Mouse (Mus musculus) limb, embryonic 11.5 days (tissue): Measurements from ENCODE around the gene Duxbl1. TPM values are rescaled to one million over a fixed set of nuclear protein-coding genes. Genes with fewer than 3 reads are reported as not detected.
"Not testable (repeated sequence)": the region's sequence is repeated elsewhere in the genome, so short reads cannot be mapped to it uniquely, and the experiment has no call there.

Source experiments
- ATAC-seq: fragments of 200-750 bp; cut with Nextera tagmentation; 2 replicates; pipeline ENCODE4 v1.8.0; 2017; ENCODE audit warnings: low read depth; ENCODE audit not compliant: insufficient number of reproducible peaks, low FRiP score, low TSS enrichment
- DNase-seq: peaks from one replicate; pipeline ENCODE4 v3.0.0-alpha.2; 2015; ENCODE audit warnings: low spot score
- H3K27ac ChIP-seq: fragments of 300-500 bp; sonication (generic); replicated peaks from 2 replicates; pipeline ENCODE4 v1.5.1; 2014; ENCODE audit warnings: low read depth, mild to moderate bottlenecking, low read length
- H3K27me3 ChIP-seq: fragments of 300-500 bp; sonication (generic); 2 replicates; pipeline ENCODE4 v1.6.1; 2014; ENCODE audit warnings: mild to moderate bottlenecking, low read length, mixed read lengths; ENCODE audit not compliant: control insufficient read depth, insufficient read depth
- H3K36me3 ChIP-seq: fragments of 300-500 bp; sonication (generic); 2 replicates; pipeline ENCODE4 v1.6.1; 2014; ENCODE audit warnings: mild to moderate bottlenecking, low read length, moderate library complexity, mixed read lengths; ENCODE audit not compliant: control insufficient read depth, insufficient read depth
- H3K4me1 ChIP-seq: fragments of 300-500 bp; sonication (generic); 2 replicates; pipeline ENCODE4 v1.6.1; 2014; ENCODE audit warnings: low read length, mixed read lengths; ENCODE audit not compliant: control insufficient read depth, insufficient read depth
- H3K4me2 ChIP-seq: fragments of 300-500 bp; sonication (generic); 2 replicates; pipeline ENCODE4 v1.6.1; 2014; ENCODE audit warnings: low read depth, mild to moderate bottlenecking, moderate library complexity; ENCODE audit not compliant: severe bottlenecking
- H3K4me3 ChIP-seq: fragments of 300-500 bp; sonication (generic); 2 replicates; pipeline ENCODE4 v1.5.1; 2014; ENCODE audit warnings: low read depth, low read length
- H3K9ac ChIP-seq: fragments of 300-500 bp; sonication (generic); 2 replicates; pipeline ENCODE4 v1.6.1; 2014; ENCODE audit warnings: mild to moderate bottlenecking, low read length
- H3K9me3 ChIP-seq: fragments of 300-500 bp; sonication (generic); 2 replicates; pipeline ENCODE4 v1.6.1; 2016; ENCODE audit warnings: low read length; ENCODE audit not compliant: control insufficient read depth
- WGBS: fragments of 180-500 bp; shearing (Covaris S2); extraction: QIAGEN DNeasy Blood & Tissue Kit; methylation state at CpG from one replicate; pipeline ENCODE4 v1.1.7; 2014; 5-methylcytosine and 5-hydroxymethylcytosine counted together
- polyA plus RNA-seq: library from polyadenylated mRNA; unstranded; fragments of >200 nt; fragmentation: Nextera tagmentation; extraction: Ambion mirVana; gene quantifications from 2 replicates; pipeline ENCODE4 v1.2.1, GENCODE M21; 2014

The Duxbl1 gene
- polyA plus RNA-seq: 2.9 and 3.6 TPM in 2 replicates

- not testable (repeated sequence) for DNase-seq, H3K9me3 ChIP-seq, H3K9ac ChIP-seq, H3K4me1 ChIP-seq, H3K36me3 ChIP-seq, H3K27me3 ChIP-seq, H3K4me2 ChIP-seq, H3K4me3 ChIP-seq
- ATAC-seq: peak; percentile 89
- WGBS: no CpG with 5 or more reads among the region's 25 CpGs
- H3K27ac ChIP-seq: peak within 1 kb of the TSS; percentile 65; the same call in 1 of the 2 replicates
Observed at GRCm38 (mm10) chr14:25978371-25979241, at the start of gene Duxbl1. Gene Duxbl1 (plus strand): TSS chr14:25978577.

DNA sequence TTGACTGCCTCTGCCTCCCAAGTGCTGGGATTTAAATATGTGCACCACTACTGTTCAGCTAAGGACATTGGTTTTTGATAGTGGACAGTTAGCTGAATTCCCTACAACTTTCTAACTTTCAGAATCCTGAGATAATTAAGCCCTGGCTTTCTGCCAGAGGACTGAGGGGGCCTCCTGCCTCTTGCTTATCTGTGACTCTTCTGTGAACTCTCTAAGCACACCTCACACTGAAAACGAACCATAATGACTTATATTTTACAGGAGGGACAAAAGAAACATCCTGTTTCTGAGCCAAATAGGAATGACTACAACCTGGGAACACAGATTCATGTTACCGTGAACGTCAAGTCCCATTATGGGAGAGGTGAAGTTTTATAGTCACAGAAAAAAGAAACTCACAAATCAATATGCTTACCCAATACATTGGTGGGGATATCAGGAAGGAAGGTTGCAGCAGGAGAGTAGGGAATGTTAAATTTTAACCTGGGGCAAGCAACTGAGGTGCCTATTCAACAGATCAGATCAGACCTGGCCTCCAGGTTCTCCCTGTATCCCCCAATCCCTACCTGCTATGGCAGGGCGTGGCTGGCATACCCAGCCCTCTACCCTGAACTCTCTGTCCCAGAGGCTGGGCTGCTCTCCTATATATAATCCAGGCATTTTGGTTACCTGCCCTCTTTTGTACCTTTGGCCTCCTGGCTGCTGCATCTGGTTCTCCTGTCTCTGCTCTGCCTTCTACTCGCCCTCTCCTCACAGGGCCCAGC lies 41.3 kb upstream of the Duxbl1 start:
- H3K9ac ChIP-seq, H3K9me3 ChIP-seq, H3K27me3 ChIP-seq, H3K4me1 ChIP-seq, H3K27ac ChIP-seq, H3K4me2 ChIP-seq, DNase-seq, H3K4me3 ChIP-seq, H3K36me3 ChIP-seq, ATAC-seq: not testable (repeated sequence)
- WGBS: no CpG with 5 or more reads among the region's 5 CpGs

GRCm38 (mm10) chr14:25938004-25938403 lies 40.4 kb upstream of the Duxbl1 start, which contains the start of gene Cphx1:
Gene Cphx1 (plus strand): TSS chr14:25938304.
- not testable (repeated sequence) for H3K4me3 ChIP-seq, H3K27me3 ChIP-seq, ATAC-seq, H3K27ac ChIP-seq, H3K4me2 ChIP-seq, H3K4me1 ChIP-seq, H3K9me3 ChIP-seq, DNase-seq, H3K9ac ChIP-seq, H3K36me3 ChIP-seq
- WGBS: no CpG with 5 or more reads among the region's 8 CpGs

DNA sequence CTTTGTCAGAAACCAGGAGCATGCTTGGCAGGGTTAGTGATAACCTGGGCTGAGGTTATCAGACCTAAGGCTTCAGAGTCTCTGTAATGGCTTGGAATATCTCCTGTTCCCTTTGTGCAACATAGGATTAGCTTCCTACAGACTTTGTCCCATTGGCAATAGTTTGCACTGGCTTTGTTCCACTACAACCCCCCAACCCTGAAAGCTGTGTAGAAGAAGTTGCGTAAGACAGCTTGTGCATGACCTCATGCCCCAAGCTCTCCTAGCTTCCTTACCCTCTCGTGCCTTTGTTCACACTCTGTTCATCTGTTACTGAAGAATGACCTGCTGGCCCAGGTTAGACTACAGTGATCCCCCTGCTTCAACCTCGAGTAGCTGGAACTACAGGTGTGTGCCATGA lies 20.5 kb upstream of the Duxbl1 start:
- WGBS: no CpG with 5 or more reads among the region's 3 CpGs
- H3K36me3 ChIP-seq, H3K9ac ChIP-seq, H3K4me2 ChIP-seq, H3K9me3 ChIP-seq, H3K4me1 ChIP-seq, H3K27me3 ChIP-seq, H3K4me3 ChIP-seq, DNase-seq, ATAC-seq, H3K27ac ChIP-seq: not testable (repeated sequence)

- peak; percentile 31 for DNase-seq
- WGBS: 1% methylated on average over 6 of the region's 13 CpGs
- not testable (repeated sequence) for H3K4me1 ChIP-seq, ATAC-seq, H3K9me3 ChIP-seq, H3K4me2 ChIP-seq, H3K4me3 ChIP-seq, H3K36me3 ChIP-seq, H3K9ac ChIP-seq, H3K27me3 ChIP-seq
- H3K27ac ChIP-seq: peak overlapping the region; percentile 65; the same call in 1 of the 2 replicates
Observed at GRCm38 (mm10) chr14:25979242-25979941, 1.0 kb downstream of the Duxbl1 start.

DNA sequence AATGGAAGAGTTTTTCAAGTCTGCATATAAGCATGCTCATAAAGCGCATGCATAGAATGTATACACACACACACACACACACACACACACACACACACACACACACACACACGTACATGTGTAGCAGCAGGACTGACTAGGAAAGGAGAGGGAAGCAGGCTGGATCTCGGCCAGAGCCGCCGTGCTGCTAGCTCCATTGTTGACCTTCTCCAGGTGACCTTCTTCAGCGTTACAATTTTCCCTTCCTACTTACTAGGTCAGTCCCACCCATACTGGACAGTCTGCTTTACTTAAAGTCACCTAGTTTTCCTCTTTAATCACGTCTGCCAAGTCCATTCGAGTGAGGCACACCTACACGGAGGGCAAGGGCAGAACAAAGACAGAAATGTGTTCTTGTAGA lies 3.5 kb downstream of the Duxbl1 start:
- H3K4me2 ChIP-seq, H3K27ac ChIP-seq, H3K9ac ChIP-seq, H3K4me3 ChIP-seq, H3K36me3 ChIP-seq, H3K27me3 ChIP-seq, H3K4me1 ChIP-seq, H3K9me3 ChIP-seq, ATAC-seq: not testable (repeated sequence)
- peak; percentile 9 for DNase-seq
- WGBS: 79% methylated on average over 6 of the region's 9 CpGs

DNA sequence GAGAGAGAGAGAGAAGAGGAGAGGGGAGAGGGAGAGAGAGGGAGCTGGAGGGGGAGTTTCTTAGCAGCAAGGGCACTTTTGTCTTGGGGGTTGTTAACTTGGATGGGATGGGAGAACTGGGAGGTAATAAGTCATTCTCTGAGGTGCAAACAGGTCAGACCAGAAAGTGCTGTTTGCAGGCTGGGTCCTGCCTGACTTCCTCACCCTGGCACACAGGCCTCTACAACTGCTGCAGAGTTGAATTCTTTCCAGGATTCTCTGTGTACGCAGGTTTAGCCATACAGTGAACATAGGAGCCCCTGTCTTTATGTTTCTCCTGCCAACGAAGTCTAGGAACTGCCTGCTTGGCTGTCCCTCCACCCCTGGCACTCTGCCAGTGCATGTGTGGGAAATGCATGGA lies 29.1 kb downstream of the Duxbl1 start:
- WGBS: no CpG with 5 or more reads among the region's 2 CpGs
- H3K36me3 ChIP-seq, DNase-seq, H3K9me3 ChIP-seq, H3K4me1 ChIP-seq, H3K27me3 ChIP-seq, H3K9ac ChIP-seq, H3K4me3 ChIP-seq, H3K4me2 ChIP-seq, ATAC-seq, H3K27ac ChIP-seq: not testable (repeated sequence)

GRCm38 (mm10) chr14:26016414-26016813 lies 38.0 kb downstream of the Duxbl1 start:
- ATAC-seq, H3K27me3 ChIP-seq, DNase-seq, H3K36me3 ChIP-seq, H3K4me2 ChIP-seq, H3K4me3 ChIP-seq, H3K4me1 ChIP-seq, H3K9ac ChIP-seq, H3K9me3 ChIP-seq, H3K27ac ChIP-seq: not testable (repeated sequence)
- WGBS: no CpG with 5 or more reads among the region's 7 CpGs
